In genomic region chr8:115439512-115439911, GRCm38 (mm10) we compare ENCODE assay signal across 16 mouse cellular contexts.
"Had no signal": no experiment of that assay in that cellular context is flagged by ENCODE, and none has a peak within 500 bp of the region (broad histone marks: within the 10 kb centered on the region; RNA-seq: fewer than 3 reads in every experiment).

No protein-coding gene starts in this region.

- H3K4me2 ChIP-seq: limb, embryonic 15.5 days; liver, embryonic 12.5 days; lung, embryonic 14.5 days; neural tube, embryonic 15.5 days had no signal

- H3K27ac ChIP-seq: layer of hippocampus, adult 2 months; limb, embryonic 15.5 days; liver, embryonic 12.5 days; midbrain, embryonic 10.5 days; neural tube, embryonic 15.5 days had no signal

- ATAC-seq: liver, embryonic 12.5 days had no signal

- DNase-seq: kidney, postnatal 10 days; kidney, postnatal 4 days; lung, embryonic 14.5 days; lung, postnatal 10 days; lung, postnatal 4 days; midbrain, embryonic 14.5 days; right cerebral cortex, postnatal 4 days; spleen, adult 18-20 months; thymus, adult 18-20 months; thymus, postnatal 14 days had no signal

- H3K27me3 ChIP-seq: liver, embryonic 12.5 days; neural tube, embryonic 15.5 days had no signal

- H3K4me1 ChIP-seq: liver, embryonic 12.5 days; midbrain, embryonic 10.5 days; neural tube, embryonic 15.5 days had no signal

- H3K36me3 ChIP-seq: limb, embryonic 15.5 days; liver, embryonic 12.5 days; midbrain, embryonic 10.5 days; neural tube, embryonic 15.5 days had no signal

- H3K4me3 ChIP-seq: layer of hippocampus, adult 2 months; limb, embryonic 15.5 days; liver, embryonic 12.5 days; midbrain, embryonic 10.5 days; myocyte; neural tube, embryonic 15.5 days had no signal

- H3K9me3 ChIP-seq: limb, embryonic 15.5 days; liver, embryonic 12.5 days; midbrain, embryonic 10.5 days; neural tube, embryonic 15.5 days had no signal

- H3K9ac ChIP-seq: limb, embryonic 15.5 days; liver, embryonic 12.5 days; lung, embryonic 14.5 days; neural tube, embryonic 15.5 days had no signal
